Mouse (Mus musculus) colon, adult 2 months (tissue): ENCODE results near the gene Akirin1. TPM values are rescaled to one million over a fixed set of nuclear protein-coding genes. Genes with fewer than 3 reads are reported as not detected.

ENCODE experiments used
- polyA plus RNA-seq: library from polyadenylated mRNA; depleted of rRNA; stranded (reverse); fragments of >200 nt; gene quantifications from 2 replicates; pipeline ENCODE4 v1.2.3, GENCODE M21; 2012; rRNA removed

Gene Akirin1
- polyA plus RNA-seq, result 36.5 and 37.8 TPM in 2 replicates

DNA sequence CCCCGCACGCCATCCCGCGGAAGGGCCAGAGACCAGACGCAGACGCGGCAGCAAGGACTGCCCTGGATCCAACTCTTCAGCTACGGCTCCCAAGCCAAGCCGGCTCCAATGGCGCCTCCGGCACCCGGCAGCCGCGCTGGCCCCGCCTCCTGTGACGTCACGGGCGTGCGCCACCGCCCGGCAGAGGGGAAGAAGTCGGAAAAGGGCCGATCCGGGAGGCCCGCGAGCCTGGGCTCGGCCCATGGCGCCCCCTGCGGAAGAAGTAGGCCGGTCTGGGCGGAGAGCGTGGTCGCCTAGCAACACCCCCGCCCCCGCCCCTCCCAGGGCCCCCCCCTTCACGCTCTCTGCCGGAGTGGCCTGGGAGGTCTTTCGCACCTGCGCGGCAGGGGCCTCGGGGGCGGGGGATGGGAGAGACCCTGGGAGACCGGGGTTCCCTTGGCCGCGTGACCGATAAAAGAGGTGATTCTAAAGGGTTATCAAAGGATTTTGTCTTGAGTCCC is at the start of gene Akirin1:
Gene Akirin1, minus strand, starts transcription at position 194 of the 500 bp plus-strand sequence.

DNA sequence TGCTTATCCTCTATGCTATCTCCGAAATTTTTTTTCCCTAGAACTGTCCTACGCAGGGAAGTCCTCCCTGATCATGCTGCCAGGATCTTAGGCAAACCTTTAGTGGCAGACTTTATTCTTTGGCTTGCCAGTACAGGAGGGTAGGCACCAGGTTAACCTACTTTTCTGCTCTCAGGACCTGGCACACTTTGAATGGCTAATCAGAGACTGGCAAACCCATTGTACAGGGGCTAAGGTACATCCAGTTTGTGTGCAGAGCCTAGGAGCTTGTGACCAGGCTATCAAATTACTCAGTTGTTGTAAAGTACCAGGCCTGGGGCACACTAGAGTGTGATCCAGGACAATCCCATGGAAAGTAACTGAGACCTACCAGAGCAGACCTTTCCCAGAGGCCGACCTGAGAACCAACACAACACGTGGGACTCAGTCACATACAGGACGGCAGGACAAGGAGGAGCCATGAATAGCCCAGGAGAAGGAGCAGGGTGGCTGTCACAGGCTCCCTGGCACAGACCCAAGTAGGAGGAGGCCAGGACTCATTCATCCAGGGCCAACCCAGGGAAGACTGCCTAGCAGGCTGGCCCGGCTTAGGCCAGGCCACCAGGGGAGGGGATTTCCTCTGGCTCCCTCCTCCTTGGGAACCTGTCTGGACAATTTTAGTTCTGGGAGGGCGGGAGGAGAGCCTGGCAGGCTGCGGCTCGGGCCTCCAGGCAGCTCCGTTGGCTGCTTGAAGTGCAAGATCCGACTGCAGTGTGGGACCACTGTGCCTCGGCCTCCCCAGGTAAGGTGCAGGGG is 37.2 kb upstream of the Akirin1 start, which contains the start of gene Rhbdl2:
Gene Rhbdl2, plus strand, starts transcription at position 684 of the 795 bp plus-strand sequence.

DNA sequence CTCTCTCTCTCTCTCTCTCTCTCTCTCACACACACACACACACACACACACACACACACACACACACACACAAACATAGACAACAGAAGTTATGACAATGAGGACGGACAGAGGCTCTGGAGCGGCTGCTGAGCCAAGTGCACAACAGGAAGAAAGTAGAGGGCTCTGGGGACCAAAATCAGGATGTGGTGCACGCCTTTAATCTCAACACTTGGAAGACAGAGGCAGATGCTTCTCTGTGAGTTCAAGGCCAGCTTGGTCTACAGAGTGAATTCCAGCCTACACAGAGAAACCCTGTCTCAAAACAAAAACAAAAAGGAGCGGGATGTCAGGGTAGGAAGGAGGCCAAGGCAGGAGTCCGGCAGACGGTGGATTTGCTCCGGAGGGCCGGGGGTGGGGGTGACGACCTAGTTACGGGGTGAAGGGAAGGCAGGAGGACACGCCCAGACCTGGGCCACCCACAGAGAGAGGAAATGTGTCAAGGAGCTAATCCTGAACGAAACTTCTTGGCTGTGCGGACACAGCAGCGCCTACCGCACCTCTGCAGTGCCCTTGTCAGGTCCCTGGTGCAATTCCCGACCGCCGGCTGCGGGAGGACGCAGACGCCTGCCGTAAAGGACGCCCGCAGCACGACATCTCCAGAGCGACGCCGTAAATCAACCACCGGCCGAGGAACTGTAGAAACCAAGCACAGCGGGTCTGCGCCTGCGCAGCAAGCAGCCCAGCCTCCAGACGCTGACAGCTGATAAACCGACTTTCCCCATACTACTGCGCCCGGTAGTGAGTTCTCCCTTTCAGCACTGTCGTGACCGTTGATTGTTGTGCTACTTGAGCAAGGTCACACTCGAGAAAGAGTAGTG is 32.3 kb downstream of the Akirin1 start, which contains the start of gene Ndufs5:
Gene Ndufs5, minus strand, starts transcription at position 629 of the 860 bp plus-strand sequence.

Other genes with a start within 250 kb of the Akirin1 start
- 48.5 and 53.1 TPM in 2 replicates for gene Macf1, start 66.0 kb downstream of the Akirin1 start, polyA plus RNA-seq
- gene Ndufs5, start 32.1 kb downstream of the Akirin1 start, polyA plus RNA-seq, result 34.4 and 64.0 TPM in 2 replicates
- 23.9 and 35.7 TPM in 2 replicates for gene Rhbdl2, start 37.5 kb upstream of the Akirin1 start, polyA plus RNA-seq
- not detected in 2 replicates for gene 4933427I04Rik, start 109.3 kb upstream of the Akirin1 start, polyA plus RNA-seq
- gene Mycbp, start 154.5 kb upstream of the Akirin1 start, polyA plus RNA-seq, result 8.8 and 12.7 TPM in 2 replicates
- gene Rragc, start 167.1 kb upstream of the Akirin1 start, polyA plus RNA-seq, result 31.2 and 36.9 TPM in 2 replicates
- 0.29 TPM in 1 of 2 replicates, not detected in the other for gene 4930535I16Rik, start 167.7 kb upstream of the Akirin1 start, polyA plus RNA-seq